Mouse (Mus musculus) CD4-positive, CD25-positive, alpha-beta regulatory T cell, adult 9 weeks (primary cell): ENCODE measurements around the gene Cd300lf. TPM values are rescaled to one million over a fixed set of nuclear protein-coding genes. Genes with fewer than 3 reads are reported as not detected.

Source experiments
- polyA plus RNA-seq: library from polyadenylated mRNA; unstranded; fragments of 100-300 nt; shearing (Covaris generic); gene quantifications from one replicate; pipeline ENCODE4 v1.2.1, GENCODE M21; 2017

Gene Cd300lf
- 0.58 TPM for polyA plus RNA-seq

GRCm38 (mm10) chr11:115133800-115134199, at the start of gene Cd300lf:
Cd300lf (minus strand) TSS chr11:115133992.

GRCm38 (mm10) chr11:115162832-115163480, 29.2 kb upstream of the Cd300lf start, which contains the start of gene Slc9a3r1:
Slc9a3r1 (plus strand) TSS chr11:115163341.

GRCm38 (mm10) chr11:115091362-115091901, 42.4 kb downstream of the Cd300lf start, which contains the start of gene Rab37:
Rab37 (plus strand) TSS chr11:115091431.

Other genes with a start within 250 kb of the Cd300lf start
- gene Cd300a, start 244.0 kb downstream of the Cd300lf start, polyA plus RNA-seq, result 0.41 TPM
- gene Cd300lb, start 199.6 kb downstream of the Cd300lf start, polyA plus RNA-seq, result not detected
- gene Cd300c, start 164.8 kb downstream of the Cd300lf start, polyA plus RNA-seq, result not detected
- gene Cd300ld, start 144.1 kb downstream of the Cd300lf start, polyA plus RNA-seq, result not detected
- 0.30 TPM for gene Cd300c2, start 132.1 kb downstream of the Cd300lf start, polyA plus RNA-seq
- not detected for gene Cd300ld2, start 117.8 kb downstream of the Cd300lf start, polyA plus RNA-seq
- gene Cd300ld4, start 107.0 kb downstream of the Cd300lf start, polyA plus RNA-seq, result not detected
- gene Cd300ld5, start 96.2 kb downstream of the Cd300lf start, polyA plus RNA-seq, result not detected
- gene Cd300ld3, start 85.6 kb downstream of the Cd300lf start, polyA plus RNA-seq, result not detected
- not detected for gene Cd300e, start 71.8 kb downstream of the Cd300lf start, polyA plus RNA-seq
- 238 TPM for gene Rab37, start 42.6 kb downstream of the Cd300lf start, polyA plus RNA-seq
- gene Slc9a3r1, start 29.3 kb upstream of the Cd300lf start, polyA plus RNA-seq, result 407 TPM
- 16.5 TPM for gene Tmem104, start 53.5 kb upstream of the Cd300lf start, polyA plus RNA-seq
- gene Nat9, start 53.9 kb upstream of the Cd300lf start, polyA plus RNA-seq, result 14.4 TPM
- not detected for gene Grin2c, start 133.3 kb upstream of the Cd300lf start, polyA plus RNA-seq
- 44.7 TPM for gene Fdxr, start 143.1 kb upstream of the Cd300lf start, polyA plus RNA-seq
- 1.6 TPM for gene Fads6, start 163.7 kb upstream of the Cd300lf start, polyA plus RNA-seq
- gene Otop2, start 173.2 kb upstream of the Cd300lf start, polyA plus RNA-seq, result not detected
- not detected for gene Ush1g, start 188.0 kb upstream of the Cd300lf start, polyA plus RNA-seq
- gene Otop3, start 200.7 kb upstream of the Cd300lf start, polyA plus RNA-seq, result not detected
- 16.5 TPM for gene Hid1, start 233.8 kb upstream of the Cd300lf start, polyA plus RNA-seq
- gene Cdr2l, start 247.9 kb upstream of the Cd300lf start, polyA plus RNA-seq, result not detected